10 mouse cellular contexts compared by ENCODE assay signal in the genomic region with DNA sequence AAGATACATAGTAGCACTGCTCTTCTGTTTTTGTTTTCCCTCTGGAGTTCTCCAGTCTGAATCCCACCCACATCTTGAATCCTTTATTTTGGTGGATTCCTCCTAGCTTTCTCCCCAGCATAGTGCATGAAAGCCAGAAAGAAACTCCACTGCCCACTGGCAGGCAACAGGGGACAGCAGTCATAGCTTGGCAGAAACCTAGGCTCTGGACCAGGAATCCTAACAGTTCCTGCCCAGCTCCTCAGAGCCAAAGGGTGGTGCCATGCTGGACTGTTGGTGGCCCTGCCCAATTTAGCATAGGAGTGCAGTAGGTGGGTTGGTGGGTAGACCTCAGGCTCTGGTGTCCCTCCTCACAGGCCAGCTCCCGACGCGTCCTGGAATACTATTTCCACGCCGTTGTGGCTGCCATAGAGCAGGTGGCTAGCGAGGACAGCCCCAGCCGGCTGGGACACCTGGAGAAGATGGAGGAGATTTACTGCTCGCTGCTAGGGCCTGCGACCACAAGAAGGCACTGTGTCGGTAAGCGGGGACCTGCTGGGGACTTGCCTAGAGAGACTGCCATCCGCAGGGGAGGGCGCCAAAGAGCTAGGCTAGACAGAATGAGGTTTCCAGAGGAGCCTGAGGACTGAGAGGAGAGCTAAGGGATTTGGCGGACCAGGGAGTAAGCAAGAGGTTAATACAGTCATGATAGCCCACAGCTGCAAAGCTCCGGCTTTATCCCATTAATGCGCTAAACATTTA. TPM values are rescaled to one million over a fixed set of nuclear protein-coding genes. Genes with fewer than 3 reads are reported as not detected.
A peak's percentile ranks its signal among the peaks of the same experiment; 100 is the strongest.
DNase-seq lines count a peak whose midpoint lies in the region; ATAC-seq and TF ChIP-seq lines count a peak whose summit lies in the region.
"Had no signal": no experiment of that assay in that cellular context is flagged by ENCODE, and none has a peak within 500 bp of the region (broad histone marks: within the 10 kb centered on the region; RNA-seq: fewer than 3 reads in every experiment).

No protein-coding gene starts in this region.

- H3K4me2 ChIP-seq in forebrain, postnatal 0 days (ENCODE audit: low read depth): no peak overlapping the region
- no peak overlapping the region for H3K4me2 ChIP-seq in forebrain, embryonic 13.5 days

- peak; percentile 68 for TF ChIP-seq CTCF in forebrain, postnatal 0 days (IDR thresholded peaks at IDR 0.05; ENCODE audit: low read depth)
- TF ChIP-seq CTCF in olfactory bulb, adult 2 months (IDR thresholded peaks at IDR 0.05; ENCODE audit: insufficient read depth, low read depth, low read length): peak; percentile 45; the same call in 1 of the 2 replicates

- no peaks in the 10 kb centered on the region for H3K36me3 ChIP-seq in forebrain, postnatal 0 days (ENCODE audit: insufficient read depth)
- H3K36me3 ChIP-seq in forebrain, embryonic 13.5 days (ENCODE audit: poor library complexity, severe bottlenecking): no peaks in the 10 kb centered on the region
- H3K36me3 ChIP-seq: G1E had no signal

- H3K9me3 ChIP-seq in forebrain, postnatal 0 days (ENCODE audit: low read length): no peaks in the 10 kb centered on the region
- no peaks in the 10 kb centered on the region for H3K9me3 ChIP-seq in forebrain, embryonic 13.5 days (replicated peaks)
- H3K9me3 ChIP-seq: G1E had no signal

- WGBS in forebrain, postnatal 0 days: 25% methylated on average over 16 of the region's 16 CpGs
- WGBS in forebrain, embryonic 13.5 days: 26% methylated on average over 16 of the region's 16 CpGs
- WGBS in olfactory bulb, adult 2 months: 31% methylated on average over 16 of the region's 16 CpGs

- no peaks in the 10 kb centered on the region for H3K4me1 ChIP-seq in forebrain, postnatal 0 days (ENCODE audit: insufficient read depth)
- H3K4me1 ChIP-seq in forebrain, embryonic 13.5 days: no peaks in the 10 kb centered on the region
- H3K4me1 ChIP-seq in olfactory bulb, adult 2 months (ENCODE audit: control insufficient read depth, insufficient read depth, low read length): peaks cover 1% of the 10 kb centered on the region; the same call in 1 of the 2 replicates

- peak; percentile 28 for DNase-seq in forebrain, postnatal 0 days
- peak; percentile 28 to 40 for DNase-seq in B cell, adult 2 months
- DNase-seq in cerebellum, adult 18-20 months: peak; percentile 63 to 74
- DNase-seq in gastrocnemius, postnatal 10 days: peak; percentile 57
- DNase-seq in layer of hippocampus, postnatal 14 days (ENCODE audit: low spot score in 2 of 2): peak; percentile 41 to 57

- no peak overlapping the region for H3K4me3 ChIP-seq in forebrain, postnatal 0 days (ENCODE audit: low read depth, low read length)
- no peak overlapping the region for H3K4me3 ChIP-seq in forebrain, embryonic 13.5 days
- no peak overlapping the region for H3K4me3 ChIP-seq in olfactory bulb, adult 2 months (ENCODE audit: insufficient read depth, low read depth, low read length)

- H3K27me3 ChIP-seq in forebrain, postnatal 0 days (ENCODE audit: insufficient read depth, low read length): no peaks in the 10 kb centered on the region
- 0 out of 2 replicates have a peak, but pooled peaks cover 4% of the 10 kb centered on the region for H3K27me3 ChIP-seq in forebrain, embryonic 13.5 days

- H3K9ac ChIP-seq in forebrain, postnatal 0 days: no peak overlapping the region
- H3K9ac ChIP-seq in forebrain, embryonic 13.5 days: no peak overlapping the region

- ATAC-seq in forebrain, postnatal 0 days: no peak; the same call in 1 of the 2 replicates
- ATAC-seq in forebrain, embryonic 13.5 days: no peak
- ATAC-seq in megakaryocyte progenitor cell, adult 5-6 weeks (replicated peaks; ENCODE audit: poor library complexity): no peak

- TF ChIP-seq POLR2A in olfactory bulb, adult 2 months (IDR thresholded peaks at IDR 0.05; ENCODE audit: insufficient read depth, low read depth, low read length): no peak

- H3K27ac ChIP-seq in forebrain, postnatal 0 days (ENCODE audit: low read depth, low read length): no peak overlapping the region
- no peak overlapping the region for H3K27ac ChIP-seq in forebrain, embryonic 13.5 days
- no peak overlapping the region for H3K27ac ChIP-seq in olfactory bulb, adult 2 months (ENCODE audit: insufficient read depth, low read depth, low read length)

RNA-seq across cellular contexts. Expression of a gene that starts 24.8 kb away (rescaled TPM):
- 0.15 and 0.24 TPM in 2 replicates for total RNA-seq in forebrain, postnatal 0 days (2014; rRNA removed)
- 0.15 and 0.25 TPM in 2 replicates for polyA plus RNA-seq in forebrain, postnatal 0 days (2015; fragmentation: Nextera tagmentation; extraction: Ambion mirVana)
- polyA plus RNA-seq in forebrain, embryonic 13.5 days (2015; fragmentation: Nextera tagmentation; extraction: Ambion mirVana): not detected in 2 replicates
- under 1 TPM; 0.14 to 0.20 TPM for total RNA-seq in gastrocnemius, postnatal 10 days (2021)
- under 1 TPM in 1 of 2 experiments, not detected in 1; 0.16 TPM for total RNA-seq in layer of hippocampus, postnatal 14 days (2021)
- not detected in 2 replicates for polyA plus RNA-seq in olfactory bulb, adult 2 months (2012; ENCODE audit: insufficient read depth, insufficient read length, low replicate concordance, missing spikeins)
- total RNA-seq in megakaryocyte progenitor cell, adult 5-6 weeks (2015): 0.17 and 0.34 TPM in 2 replicates
- not detected in 2 replicates for total RNA-seq in megakaryocyte progenitor cell, adult 5-6 weeks (2017)
- polyA plus RNA-seq: G1E; heart, embryonic 14.5 days had no signal

RNA-seq across cellular contexts. Expression of a gene that starts 28.4 kb away (rescaled TPM):
- total RNA-seq in forebrain, postnatal 0 days (2014; rRNA removed): 1.5 and 2.0 TPM in 2 replicates
- 0.92 and 1.8 TPM in 2 replicates for polyA plus RNA-seq in forebrain, postnatal 0 days (2015; fragmentation: Nextera tagmentation; extraction: Ambion mirVana)
- 0.89 and 0.96 TPM in 2 replicates for polyA plus RNA-seq in forebrain, embryonic 13.5 days (2015; fragmentation: Nextera tagmentation; extraction: Ambion mirVana)
- total RNA-seq in gastrocnemius, postnatal 10 days (2021): 1 to 10 TPM; 3.0 to 3.1 TPM
- 1 to 10 TPM; 3.5 to 3.8 TPM for total RNA-seq in layer of hippocampus, postnatal 14 days (2021)
- not detected in 2 replicates for polyA plus RNA-seq in olfactory bulb, adult 2 months (2012; ENCODE audit: insufficient read depth, insufficient read length, low replicate concordance, missing spikeins)
- 5.5 and 6.4 TPM in 2 replicates for total RNA-seq in megakaryocyte progenitor cell, adult 5-6 weeks (2015)
- 6.8 and 9.8 TPM in 2 replicates for total RNA-seq in megakaryocyte progenitor cell, adult 5-6 weeks (2017)

RNA-seq across cellular contexts. Expression of a gene that starts 55.6 kb away (rescaled TPM):
- 0.46 and 1.3 TPM in 2 replicates for total RNA-seq in forebrain, postnatal 0 days (2014; rRNA removed)
- polyA plus RNA-seq in forebrain, postnatal 0 days (2015; fragmentation: Nextera tagmentation; extraction: Ambion mirVana): 0.43 and 0.85 TPM in 2 replicates
- 0.16 TPM in 1 of 2 replicates, not detected in the other for polyA plus RNA-seq in forebrain, embryonic 13.5 days (2015; fragmentation: Nextera tagmentation; extraction: Ambion mirVana)
- total RNA-seq in gastrocnemius, postnatal 10 days (2021): under 1 TPM in 1 of 2 experiments, not detected in 1; 0.31 TPM
- total RNA-seq in layer of hippocampus, postnatal 14 days (2021): 1 to 10 TPM in 1 of 2 experiments, under 1 TPM in 1; 0.57 to 1.8 TPM
- polyA plus RNA-seq in olfactory bulb, adult 2 months (2012; ENCODE audit: insufficient read depth, insufficient read length, low replicate concordance, missing spikeins): not detected in 2 replicates
- total RNA-seq in megakaryocyte progenitor cell, adult 5-6 weeks (2015): not detected in 2 replicates
- not detected in 2 replicates for total RNA-seq in megakaryocyte progenitor cell, adult 5-6 weeks (2017)
- total RNA-seq: G1E had no signal
- polyA plus RNA-seq: G1E had no signal
